Mouse (Mus musculus) stomach, postnatal 0 days (tissue): ENCODE data around the gene Cyp4f40. TPM values are rescaled to one million over a fixed set of nuclear protein-coding genes. Genes with fewer than 3 reads are reported as not detected.
"Not testable (repeated sequence)": the region's sequence is repeated elsewhere in the genome, so short reads cannot be mapped to it uniquely, and the experiment has no call there.

Experiments used
- ATAC-seq: fragments of 200-750 bp; cut with Nextera tagmentation; 2 replicates; pipeline ENCODE4 v1.8.0; 2017; ENCODE audit not compliant: low FRiP score, low TSS enrichment
- DNase-seq: peaks from one replicate; pipeline ENCODE4 v3.0.0-alpha.2; 2016; ENCODE audit warnings: low spot score
- H3K27ac ChIP-seq: fragments of 300-500 bp; sonication (generic); replicated peaks from 2 replicates; pipeline ENCODE4 v1.5.1; 2014; ENCODE audit warnings: mild to moderate bottlenecking, control low read depth
- H3K27me3 ChIP-seq: fragments of 300-500 bp; sonication (generic); 2 replicates; pipeline ENCODE4 v1.6.1; 2014; ENCODE audit warnings: low read length; ENCODE audit not compliant: control insufficient read depth, insufficient read depth
- H3K36me3 ChIP-seq: fragments of 300-500 bp; sonication (generic); 2 replicates; pipeline ENCODE4 v1.6.1; 2014; ENCODE audit warnings: low read length, mixed read lengths; ENCODE audit not compliant: control insufficient read depth, insufficient read depth
- H3K4me1 ChIP-seq: fragments of 300-500 bp; sonication (generic); replicated peaks from 2 replicates; pipeline ENCODE4 v1.6.1; 2014; ENCODE audit warnings: antibody characterized with exemption; ENCODE audit not compliant: control insufficient read depth, insufficient read depth
- H3K4me2 ChIP-seq: fragments of 300-500 bp; sonication (generic); replicated peaks from 2 replicates; pipeline ENCODE4 v1.6.1; 2014; ENCODE audit warnings: low read depth, mild to moderate bottlenecking, control low read depth, moderate library complexity
- H3K4me3 ChIP-seq: fragments of 300-500 bp; sonication (generic); 2 replicates; pipeline ENCODE4 v1.5.1; 2014; ENCODE audit warnings: low read depth, low read length, control low read depth
- H3K9ac ChIP-seq: fragments of 300-500 bp; sonication (generic); 2 replicates; pipeline ENCODE4 v1.6.1; 2014; ENCODE audit warnings: mild to moderate bottlenecking, low read length, control low read depth, mixed read lengths
- H3K9me3 ChIP-seq: fragments of 300-500 bp; sonication (generic); 2 replicates; pipeline ENCODE4 v1.6.1; 2016; ENCODE audit warnings: low read length; ENCODE audit not compliant: control insufficient read depth
- CTCF ChIP-seq: IDR thresholded peaks from 2 replicates; pipeline ENCODE4 v1.5.1; 2016; ENCODE audit warnings: antibody characterized with exemption, low read depth, mild to moderate bottlenecking, moderate library complexity
- EP300 ChIP-seq: optimal IDR thresholded peaks from 2 replicates; pipeline ENCODE3; 2016; ENCODE audit warnings: antibody characterized with exemption
- WGBS: fragments of 180-500 bp; shearing (Covaris S2); extraction: QIAGEN DNeasy Blood & Tissue Kit; methylation state at CpG from one replicate; pipeline ENCODE4 v1.1.7; 2014; 5-methylcytosine and 5-hydroxymethylcytosine counted together
- polyA plus RNA-seq: library from polyadenylated mRNA; unstranded; fragments of >200 nt; fragmentation: Nextera tagmentation; extraction: Ambion mirVana; gene quantifications from 2 replicates; pipeline ENCODE4 v1.2.1, GENCODE M21; 2015

The Cyp4f40 gene
- polyA plus RNA-seq, 1 experiment from 2014 or later: 0.23 TPM

DNA sequence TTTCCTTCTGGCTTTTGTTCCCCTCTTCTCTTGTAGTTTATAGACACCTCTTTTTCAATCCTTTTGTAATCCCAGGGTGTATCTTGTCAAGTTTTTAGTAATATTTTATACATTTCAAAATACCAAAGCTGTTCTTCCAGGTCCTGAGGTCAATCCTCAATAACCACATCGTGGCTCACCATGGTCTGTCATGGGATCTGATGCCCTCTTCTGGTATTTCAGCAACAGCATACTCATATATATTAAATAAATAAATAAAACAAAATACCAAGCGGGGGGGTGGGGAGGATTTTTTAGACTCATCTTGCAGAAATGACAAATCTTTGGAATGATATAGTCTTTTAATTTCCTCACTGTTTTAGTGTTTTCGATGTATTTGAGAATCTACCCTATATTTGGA, 26.8 kb upstream of the Cyp4f40 start:
- peak; percentile 41 for TF ChIP-seq CTCF
- no peak for TF ChIP-seq EP300
- Histone ChIP-seq H3K4me1 (no peaks in the 10 kb centered on the region), H3K4me2 (no peak overlapping the region), H3K4me3 (no peak overlapping the region), H3K9me3 (no peaks in the 10 kb centered on the region), H3K27me3 (no peaks in the 10 kb centered on the region), H3K9ac (no peak overlapping the region), H3K27ac (no peak overlapping the region), H3K36me3 (no peaks in the 10 kb centered on the region)
- ATAC-seq (no peak), DNase-seq (no peak)
- 74% methylated on average over 3 of the region's 3 CpGs for WGBS

DNA sequence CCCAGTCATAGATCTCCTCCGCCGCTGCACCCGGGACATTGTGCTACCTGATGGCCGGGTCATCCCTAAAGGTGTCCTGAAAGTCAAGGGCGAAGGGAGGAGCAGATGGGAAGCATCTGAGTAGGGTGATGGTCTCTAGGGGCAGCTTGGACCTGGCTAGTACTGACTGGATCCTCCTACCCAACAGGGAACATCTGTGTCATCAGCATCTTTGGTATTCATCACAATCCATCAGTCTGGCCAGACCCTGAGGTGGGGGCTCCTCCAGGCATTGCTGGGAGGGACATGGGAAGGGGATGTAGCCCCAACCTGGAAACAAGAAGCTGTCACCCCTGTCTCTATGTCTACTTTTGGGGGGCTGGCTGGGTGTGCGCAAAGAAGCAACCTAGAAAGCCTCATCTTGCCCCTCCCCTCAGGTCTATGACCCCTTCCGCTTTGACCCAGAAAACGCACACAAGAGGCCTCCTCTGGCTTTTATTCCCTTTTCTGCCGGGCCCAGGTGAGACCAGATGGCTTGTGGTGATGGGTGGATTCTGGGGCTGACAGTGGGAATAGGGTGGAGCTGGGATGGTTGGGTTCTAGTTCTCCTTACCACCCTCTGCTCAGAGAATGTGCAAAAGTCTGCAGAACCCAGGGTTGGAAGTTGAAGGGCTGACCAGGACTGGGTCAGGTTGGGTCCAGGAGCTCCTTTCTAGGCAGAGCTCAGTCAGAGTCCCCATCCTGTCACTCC, 24.3 kb upstream of the Cyp4f40 start:
- Histone ChIP-seq H3K4me3 (peak overlapping the region; percentile 31), H3K4me2 (peak overlapping the region; percentile 55)
- not testable (repeated sequence) for H3K9ac ChIP-seq, H3K36me3 ChIP-seq, H3K4me1 ChIP-seq, DNase-seq, H3K27me3 ChIP-seq, H3K9me3 ChIP-seq, H3K27ac ChIP-seq
- WGBS: 85% methylated on average over 9 of the region's 9 CpGs
- peak; percentile 66 for ATAC-seq

DNA sequence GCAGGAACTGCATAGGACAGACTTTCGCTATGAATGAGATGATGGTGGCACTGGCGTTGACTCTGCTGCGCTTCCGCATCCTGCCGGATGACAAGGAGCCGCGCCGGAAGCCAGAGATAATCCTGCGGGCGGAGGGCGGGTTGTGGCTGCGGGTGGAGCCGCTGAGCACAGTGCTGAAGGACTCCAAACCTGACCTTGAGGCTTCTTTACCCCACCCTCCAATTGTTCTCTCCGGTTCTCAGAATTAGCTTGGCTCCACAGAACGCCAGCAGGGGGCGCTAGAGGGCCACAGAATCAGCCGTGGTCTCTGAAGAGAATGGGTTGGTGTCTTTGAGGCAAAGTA, 23.8 kb upstream of the Cyp4f40 start:
- peak; percentile 82 for ATAC-seq
- H3K27me3 ChIP-seq: no peaks in the 10 kb centered on the region
- TF ChIP-seq EP300: no peak
- peak; percentile 95 for TF ChIP-seq CTCF
- H3K9me3 ChIP-seq: no peaks in the 10 kb centered on the region
- H3K4me3 ChIP-seq: peak overlapping the region; percentile 31
- H3K27ac ChIP-seq: no peak overlapping the region
- no peaks in the 10 kb centered on the region for H3K36me3 ChIP-seq
- H3K4me2 ChIP-seq: peak overlapping the region; percentile 55
- no peaks in the 10 kb centered on the region for H3K4me1 ChIP-seq
- 0 out of 2 replicates have a peak overlapping the region, but pooled peaks have one; percentile 8 for H3K9ac ChIP-seq
- peak; percentile 85 for DNase-seq
- 2% methylated on average over 17 of the region's 17 CpGs for WGBS

DNA sequence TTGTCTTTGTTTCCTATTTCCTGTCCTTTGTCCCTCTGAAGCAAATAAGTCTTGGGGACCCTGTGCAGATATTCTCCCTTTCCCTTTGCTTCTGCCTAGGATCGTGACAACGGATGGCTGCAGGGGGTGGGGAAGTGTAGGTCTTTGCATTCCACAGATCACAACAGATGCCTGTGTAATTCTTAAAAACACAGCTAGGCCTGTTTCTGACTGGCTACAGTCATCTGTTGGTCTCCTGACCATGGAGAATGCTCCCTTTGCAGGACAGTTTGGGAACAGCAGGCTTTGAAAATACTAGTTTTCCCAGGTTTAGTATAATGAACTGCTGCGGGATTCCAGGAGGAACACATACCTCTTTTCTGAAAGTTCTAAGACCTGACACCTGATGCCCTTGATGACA, 22.4 kb upstream of the Cyp4f40 start:
- H3K4me3 ChIP-seq: no peak overlapping the region
- ATAC-seq: no peak
- no peak overlapping the region for H3K9ac ChIP-seq
- no peak overlapping the region for H3K27ac ChIP-seq
- no peaks in the 10 kb centered on the region for H3K9me3 ChIP-seq
- no peak overlapping the region for H3K4me2 ChIP-seq
- no peak for DNase-seq
- H3K27me3 ChIP-seq: no peaks in the 10 kb centered on the region
- no peaks in the 10 kb centered on the region for H3K4me1 ChIP-seq
- no peaks in the 10 kb centered on the region for H3K36me3 ChIP-seq
- TF ChIP-seq CTCF (peak; percentile 17; the same call in 1 of the 2 replicates), EP300 (no peak)
- WGBS: 62% methylated on average over 3 of the region's 3 CpGs

DNA sequence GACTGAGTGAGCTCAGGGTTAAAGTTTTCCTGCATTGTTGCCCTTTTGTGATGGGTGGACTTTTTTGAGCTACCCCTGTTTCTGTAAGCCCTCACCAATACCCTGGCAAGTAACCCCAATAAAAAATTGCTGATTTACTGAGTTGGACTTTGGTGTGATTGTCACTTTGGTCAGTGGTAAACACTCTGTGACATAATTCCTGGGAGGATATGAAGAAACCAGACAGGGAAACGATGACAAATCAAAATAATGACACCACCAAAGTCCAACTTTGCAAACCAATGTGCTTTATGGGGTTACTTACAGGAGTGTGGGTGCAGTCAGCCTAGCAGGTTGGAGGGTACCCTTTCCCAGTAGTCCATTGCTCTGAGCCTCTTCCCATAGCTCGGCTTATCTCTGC, 21.5 kb upstream of the Cyp4f40 start:
- Histone ChIP-seq H3K4me1 (no peaks in the 10 kb centered on the region), H3K27ac (no peak overlapping the region), H3K4me3 (no peak overlapping the region), H3K27me3 (no peaks in the 10 kb centered on the region), H3K36me3 (no peaks in the 10 kb centered on the region), H3K9ac (no peak overlapping the region), H3K9me3 (no peaks in the 10 kb centered on the region), H3K4me2 (no peak overlapping the region)
- DNase-seq (no peak), ATAC-seq (no peak)
- TF ChIP-seq EP300 (no peak), CTCF (no peak)
- WGBS: 79% methylated on average over 2 of the region's 2 CpGs

DNA sequence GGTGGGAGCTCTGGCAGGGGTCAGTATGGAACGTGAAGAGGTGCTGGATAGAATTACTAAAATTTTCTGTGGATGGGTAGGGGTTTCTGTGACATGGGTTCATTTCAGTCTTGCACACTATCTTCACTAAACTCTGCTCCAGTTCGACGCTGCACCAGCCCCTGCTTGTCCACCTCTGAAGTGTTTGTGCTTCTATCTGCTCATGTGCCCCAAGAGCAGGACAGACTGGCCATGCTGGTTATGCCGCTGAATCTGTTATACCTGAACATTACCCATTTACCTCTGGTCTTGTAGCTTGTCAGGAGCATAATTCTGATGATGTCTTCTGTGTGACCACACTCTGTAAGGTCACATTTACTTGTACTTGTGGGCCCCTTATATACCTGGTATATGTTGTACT, 12.1 kb upstream of the Cyp4f40 start:
- ATAC-seq: no peak
- Histone ChIP-seq H3K4me2 (no peak overlapping the region), H3K36me3 (no peaks in the 10 kb centered on the region), H3K9me3 (no peaks in the 10 kb centered on the region), H3K4me1 (no peaks in the 10 kb centered on the region), H3K9ac (no peak overlapping the region), H3K4me3 (no peak overlapping the region), H3K27me3 (no peaks in the 10 kb centered on the region), H3K27ac (no peak overlapping the region)
- no peak for TF ChIP-seq EP300
- TF ChIP-seq CTCF: no peak
- WGBS: 83% methylated on average over 4 of the region's 4 CpGs
- DNase-seq: no peak
